Mouse (Mus musculus) urinary bladder, postnatal 25 days (tissue): ENCODE measurements around the gene Lss.

ENCODE experiments used
- DNase-seq: peaks from one replicate; pipeline ENCODE4 v3.0.0; 2022; ENCODE audit warnings: low spot score

Gene Lss

GRCm38 (mm10) chr10:76569996-76570685 lies 38.8 kb downstream of the Lss start:
- no peak for DNase-seq

DNA sequence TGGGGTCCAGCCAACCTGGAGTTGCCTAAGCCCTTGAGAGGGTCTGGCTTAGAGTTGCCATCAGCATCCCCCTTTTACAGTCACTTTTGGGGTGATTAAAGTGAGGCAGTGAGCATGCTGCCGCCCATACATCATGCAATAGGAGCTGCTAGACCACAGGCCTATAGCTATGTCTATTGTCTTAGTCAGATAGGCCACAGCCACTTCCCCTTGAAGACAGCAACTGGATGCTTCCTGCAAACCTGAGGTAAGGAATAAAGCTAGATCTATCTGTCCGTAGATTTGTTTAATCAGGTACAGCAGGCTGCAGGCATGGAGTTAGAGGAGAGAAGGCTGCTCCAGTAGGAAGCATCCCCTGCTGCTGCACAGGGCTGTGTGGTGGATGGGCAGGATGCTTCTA lies 39.7 kb downstream of the Lss start:
- no peak for DNase-seq

DNA sequence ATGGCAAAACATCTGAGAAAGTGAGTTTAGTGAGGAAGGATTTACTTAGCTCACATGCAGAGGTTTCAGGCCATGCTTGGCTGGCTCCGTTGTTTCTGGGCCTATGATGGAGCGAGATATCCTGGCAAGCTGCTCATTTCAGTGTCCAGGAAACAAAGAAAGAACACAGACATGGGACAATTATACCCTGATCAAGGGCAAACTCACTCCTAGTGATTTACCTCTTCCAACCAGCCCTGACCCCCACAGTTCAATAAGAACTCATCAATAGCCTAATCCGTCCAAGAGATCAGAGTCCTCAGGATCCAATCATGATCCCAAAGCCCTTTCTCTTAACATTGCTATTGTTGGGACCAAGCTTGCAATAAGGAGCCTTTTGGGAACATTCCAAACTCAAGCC lies 40.8 kb downstream of the Lss start:
- no peak for DNase-seq

DNA sequence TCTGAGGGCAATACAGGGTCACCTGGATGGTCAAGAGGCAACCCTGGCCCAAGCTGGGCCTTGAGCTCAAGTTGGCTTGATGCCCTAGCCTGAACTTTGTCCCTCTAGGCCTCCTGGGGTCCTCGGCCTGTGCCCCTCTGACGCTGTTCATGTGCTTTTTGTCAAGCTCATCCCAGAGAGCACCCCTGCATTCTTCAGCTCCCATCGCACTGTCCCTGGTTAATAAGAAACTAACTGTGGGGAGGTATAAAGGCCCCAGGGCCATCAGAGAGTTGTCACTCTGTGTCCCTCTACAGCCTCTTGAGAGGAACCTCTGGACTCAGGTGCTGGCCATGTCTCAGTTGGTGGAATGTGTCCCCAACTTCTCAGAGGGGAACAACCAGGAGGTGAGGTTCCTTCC lies 44.0 kb downstream of the Lss start, which contains the start of gene Ftcd:
Gene Ftcd (plus strand): TSS at position 275 of the 400 bp plus-strand sequence.
- DNase-seq = no peak

DNA sequence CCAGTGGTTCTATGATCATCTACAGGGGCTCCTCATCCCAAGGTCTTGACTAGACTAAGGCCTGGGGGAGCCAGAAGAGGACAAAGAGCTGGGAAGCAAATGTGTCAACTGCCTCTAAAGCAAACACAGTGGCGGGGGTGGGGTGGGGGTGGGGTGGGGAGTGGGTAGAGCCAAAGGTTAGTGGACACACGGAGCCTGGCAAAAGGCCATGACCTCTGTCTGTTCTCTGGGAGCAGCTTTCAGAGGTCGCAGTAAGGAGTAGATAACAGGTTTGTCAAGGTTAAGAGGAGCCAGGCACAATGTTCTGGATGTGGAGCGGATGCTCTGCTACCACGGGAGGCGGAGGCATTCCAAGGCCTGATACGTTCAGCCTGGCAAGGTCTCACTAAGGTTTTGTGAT lies 45.5 kb downstream of the Lss start:
- DNase-seq = no peak

DNA sequence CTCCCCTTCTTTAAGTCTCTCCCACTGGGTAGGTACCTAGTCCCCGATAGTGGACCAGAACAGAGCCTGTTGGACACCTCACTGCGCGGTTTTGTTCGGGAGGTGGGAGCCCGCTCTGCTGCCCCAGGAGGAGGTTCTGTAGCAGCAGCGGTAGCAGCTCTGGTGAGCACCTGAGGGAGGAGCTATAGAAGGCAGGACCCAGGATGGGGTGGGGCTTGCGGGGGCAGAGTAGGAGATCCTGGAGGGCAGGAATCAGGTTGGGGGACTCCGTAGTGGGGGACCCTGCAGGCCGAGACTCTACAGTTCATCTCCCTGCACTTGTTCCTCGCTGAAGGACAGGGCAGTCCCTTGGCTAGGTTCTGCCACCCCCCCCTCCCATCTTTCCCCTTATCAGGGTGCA lies 52.8 kb downstream of the Lss start:
- no peak for DNase-seq

DNA sequence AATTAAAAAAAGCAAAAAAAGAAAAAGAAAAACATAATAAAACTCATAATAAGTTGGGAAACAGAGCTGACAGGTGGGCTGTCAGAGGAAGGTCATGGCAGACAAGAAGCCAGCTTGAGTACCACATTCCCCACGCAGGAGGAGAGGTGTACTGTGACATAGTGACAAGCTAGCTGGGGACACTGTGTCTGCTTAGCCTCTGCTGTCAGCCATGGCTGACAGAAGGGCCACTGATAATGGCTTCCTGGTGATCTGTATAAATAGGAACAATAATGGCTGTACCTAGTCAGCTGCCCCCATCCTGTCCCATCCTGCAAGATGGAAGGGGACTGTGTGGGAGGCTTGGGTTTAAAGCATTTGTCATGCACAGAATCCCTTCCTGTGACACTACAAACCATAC lies 54.8 kb downstream of the Lss start:
- DNase-seq = no peak

DNA sequence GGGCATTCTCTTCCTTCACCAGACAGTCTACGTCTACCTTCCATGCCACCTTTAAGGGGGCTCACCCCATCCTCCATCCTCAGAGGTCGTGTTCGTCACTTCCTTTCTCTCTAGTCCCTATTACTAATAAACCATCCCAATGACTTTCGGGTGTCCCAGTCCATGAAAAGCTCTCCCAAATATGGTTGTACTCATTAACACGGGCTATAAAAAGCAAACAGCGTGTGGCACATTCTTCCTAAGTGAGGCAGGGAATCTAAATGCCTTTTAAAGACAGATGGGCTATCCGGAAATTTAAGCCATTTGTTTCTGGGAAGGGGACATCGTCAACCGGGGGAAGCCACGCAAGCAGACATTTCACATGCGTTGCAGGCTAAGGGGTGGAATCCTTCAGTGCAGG lies 58.8 kb downstream of the Lss start:
- no peak for DNase-seq

DNA sequence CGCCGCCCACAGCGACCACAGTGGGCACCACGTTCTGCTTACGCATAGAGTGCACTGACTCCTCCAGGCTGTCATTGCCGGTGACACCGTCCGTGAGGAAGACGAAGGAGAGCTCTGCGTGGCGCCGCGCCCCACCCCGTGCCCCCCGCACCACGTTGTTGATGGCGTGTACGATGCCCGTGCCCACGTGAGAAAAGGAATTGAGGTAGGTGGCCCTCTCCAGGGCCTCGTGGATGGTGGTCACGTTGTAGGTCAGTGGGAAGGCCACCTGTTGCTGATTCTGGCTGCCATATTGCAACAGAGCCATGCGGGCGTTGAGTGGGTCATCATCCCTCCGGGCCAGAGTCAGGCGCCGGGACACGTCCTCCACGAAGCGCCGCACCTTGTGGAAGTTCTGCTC lies 65.0 kb downstream of the Lss start:
- no peak for DNase-seq

DNA sequence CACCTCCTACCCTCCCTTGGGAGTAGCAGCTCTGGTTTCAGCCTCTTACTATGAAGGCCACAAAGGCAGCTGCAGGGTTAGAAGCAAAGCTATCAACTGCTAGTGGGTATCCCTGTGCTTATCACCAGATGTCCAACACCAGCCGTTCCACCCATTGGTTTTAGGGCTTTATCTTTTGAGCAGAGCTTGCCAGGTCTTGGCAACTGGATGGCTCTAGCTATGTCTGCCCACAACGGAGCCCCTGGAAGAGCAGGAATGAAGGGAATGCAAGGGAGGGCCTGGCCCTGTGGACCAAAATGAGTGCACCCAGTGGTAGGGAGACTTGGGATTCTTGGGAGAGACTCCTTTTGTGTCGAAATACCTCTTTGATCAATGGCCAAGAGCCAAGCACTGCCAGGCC lies 71.3 kb downstream of the Lss start:
- no peak for DNase-seq
